Mouse (Mus musculus) myocyte (in vitro differentiated cells): ENCODE measurements around the gene Slc2a9.

Experiments
- CEBPB ChIP-seq: IDR thresholded peaks from 2 replicates; pipeline ENCODE4 v1.6.1; 2011; ENCODE audit warnings: mild to moderate bottlenecking, moderate library complexity; ENCODE audit not compliant: poor library complexity, insufficient read depth, severe bottlenecking
- E2F4 ChIP-seq: IDR thresholded peaks from one replicate; pipeline ENCODE4 v1.6.1; 2011; ENCODE audit warnings: mild to moderate bottlenecking, control low read depth, moderate library complexity; ENCODE audit not compliant: insufficient read depth
- MAX ChIP-seq: IDR thresholded peaks from one replicate; pipeline ENCODE4 v1.6.1; 2011; ENCODE audit warnings: low read depth, mild to moderate bottlenecking, control low read depth
- MYOD1 ChIP-seq, 3 experiments: IDR thresholded peaks; one replicate each; pipeline ENCODE4 v1.6.1; 2011; ENCODE audit warnings: control low read depth in 2 of 3, low read depth in 2 of 3, mild to moderate bottlenecking in 2 of 3, moderate library complexity in 1 of 3; ENCODE audit not compliant: insufficient read length in 2 of 3, control insufficient read depth in 1 of 3
- MYOG ChIP-seq, 3 experiments: IDR thresholded peaks; one replicate each; pipeline ENCODE4 v1.6.1; 2011; ENCODE audit warnings: control low read depth in 2 of 3, low read depth in 2 of 3, mild to moderate bottlenecking in 2 of 3; ENCODE audit not compliant: insufficient read length in 2 of 3, control insufficient read depth in 1 of 3, insufficient read depth in 1 of 3
- POLR2A ChIP-seq: IDR thresholded peaks from one replicate; pipeline ENCODE4 v1.6.1; 2011; ENCODE audit warnings: low read depth, mild to moderate bottlenecking, control low read depth, moderate library complexity; ENCODE audit not compliant: insufficient read length
- TCF12 ChIP-seq: IDR thresholded peaks from one replicate; pipeline ENCODE4 v1.6.1; 2011; ENCODE audit warnings: mild to moderate bottlenecking, control low read depth; ENCODE audit not compliant: poor library complexity, insufficient read depth, severe bottlenecking

GRCm38 (mm10) chr5:38509568-38509967 is 6.6 kb upstream of the Slc2a9 start:
- TF ChIP-seq POLR2A, result no peak
- no peak for TF ChIP-seq TCF12
- no peak for TF ChIP-seq MAX
- TF ChIP-seq E2F4, result no peak
- TF ChIP-seq MYOD1 (IDR thresholded peaks at IDR 0.05; ENCODE audit: control insufficient read depth in 1 of 3, insufficient read length in 2 of 3, low read depth in 2 of 3), result peak in 1 of 3 experiments; percentile 75
- TF ChIP-seq MYOG (IDR thresholded peaks at IDR 0.05; ENCODE audit: control insufficient read depth in 1 of 3, insufficient read depth in 1 of 3, insufficient read length in 2 of 3, low read depth in 2 of 3), result peak in 2 of 3 experiments; percentile 44 to 52
- no peak for TF ChIP-seq CEBPB
